Mouse (Mus musculus) heart, adult 2 months (tissue): Measurements from ENCODE around the gene Brd3. TPM values are rescaled to one million over a fixed set of nuclear protein-coding genes. Genes with fewer than 3 reads are reported as not detected.
"Not testable (repeated sequence)": the region's sequence is repeated elsewhere in the genome, so short reads cannot be mapped to it uniquely, and the experiment has no call there.

ENCODE experiments used
- DNase-seq, 2 experiments: peaks; one replicate each; pipeline ENCODE4 v3.0.0; 2021
- H3K27ac ChIP-seq: fragments of 200-600 bp; 2 replicates; pipeline ENCODE4 v1.8.1; 2022
- H3K27me3 ChIP-seq: fragments of 200-500 bp; 2 replicates; pipeline ENCODE4 v1.6.1; 2012; ENCODE audit warnings: mild to moderate bottlenecking, low read length, inconsistent platforms, mixed read lengths; ENCODE audit not compliant: control insufficient read depth, insufficient read depth
- H3K36me3 ChIP-seq: fragments of 200-500 bp; 2 replicates; pipeline ENCODE4 v1.6.1; 2012; ENCODE audit warnings: low read length, inconsistent platforms; ENCODE audit not compliant: control insufficient read depth, insufficient read depth
- H3K4me1 ChIP-seq: fragments of 200-500 bp; 2 replicates; pipeline ENCODE4 v1.6.1; 2011; ENCODE audit warnings: low read length; ENCODE audit not compliant: control insufficient read depth, insufficient read depth
- H3K4me3 ChIP-seq: fragments of 200-600 bp; 2 replicates; pipeline ENCODE4 v1.8.1; 2022
- H3K79me2 ChIP-seq: fragments of 200-500 bp; replicated peaks from 2 replicates; pipeline ENCODE4 v1.6.1; 2012; ENCODE audit warnings: mild to moderate bottlenecking, inconsistent platforms, low read length, moderate library complexity, mixed read lengths; ENCODE audit not compliant: control insufficient read depth, insufficient read depth
- H3K9ac ChIP-seq: fragments of 200-500 bp; 2 replicates; pipeline ENCODE4 v1.6.1; 2012; ENCODE audit warnings: low read depth, mild to moderate bottlenecking, control low read depth, inconsistent platforms, low read length, mixed read lengths
- CTCF ChIP-seq: fragments of 200-600 bp; IDR thresholded peaks from 2 replicates; pipeline ENCODE4 v1.8.1; 2022; ENCODE audit warnings: antibody characterized with exemption, mild to moderate bottlenecking, moderate library complexity
- EP300 ChIP-seq: fragments of 200-500 bp; IDR thresholded peaks from 2 replicates; pipeline ENCODE4 v1.6.1; 2011; ENCODE audit warnings: low read depth, low read length, control low read depth; ENCODE audit not compliant: insufficient read depth
- POLR2A ChIP-seq: fragments of 200-500 bp; IDR thresholded peaks from 2 replicates; pipeline ENCODE4 v1.6.1; 2011; ENCODE audit warnings: mild to moderate bottlenecking, low read depth, low read length, control low read depth; ENCODE audit not compliant: insufficient read depth
- WGBS: fragments of 180-500 bp; shearing (Covaris S2); methylation state at CpG from one replicate; pipeline ENCODE4 v1.1.7; 2018; 5-methylcytosine and 5-hydroxymethylcytosine counted together
- intact Hi-C: fragments of 180-260 bp; cut with DNase I; formaldehyde crosslinking; loops from one replicate; pipeline ENCODE4 v1.15.1; 2025
- polyA plus RNA-seq: library from polyadenylated mRNA; depleted of rRNA; stranded (reverse); fragments of >200 nt; gene quantifications from 2 replicates; pipeline ENCODE4 v1.2.3, GENCODE M21; 2012
- total RNA-seq, 2 experiments: library from RNA; stranded (reverse); gene quantifications; 2 replicates each; pipeline ENCODE4 v1.2.3; 2021

Brd3 gene
- total and polyA plus RNA-seq, 3 experiments, result 12.5 to 28.7 (median 27.0) TPM

- no peak for DNase-seq
- H3K4me1 ChIP-seq, result peaks cover 10% of the 10 kb centered on the region
- intact Hi-C loops, result loop anchor here (1.0 to 10.0 kb wide), 3 partner anchors 24 to 231 kb away; no protein-coding TSS in a partner anchor
- peaks cover 6% of the 10 kb centered on the region; the same call in 1 of the 2 replicates for H3K79me2 ChIP-seq
- H3K4me3 ChIP-seq, result peak overlapping the region; percentile 65
- H3K27ac ChIP-seq, result peak overlapping the region; percentile 87
- H3K9ac ChIP-seq, result peak overlapping the region; percentile 78
- TF ChIP-seq CTCF (peak; percentile 21; the same call in 1 of the 2 replicates), POLR2A (no peak), EP300 (no peak)
- H3K36me3 ChIP-seq, result 0 out of 2 replicates have a peak, but pooled peaks cover 1% of the 10 kb centered on the region
- no peaks in the 10 kb centered on the region for H3K27me3 ChIP-seq
- under 1% methylated on average over 40 of the region's 40 CpGs for WGBS
Measured at GRCm38 (mm10) chr2:27515341-27516166, 8.1 kb upstream of the Brd3 start.

- H3K79me2 ChIP-seq, result peaks cover 6% of the 10 kb centered on the region; the same call in 1 of the 2 replicates
- peak; percentile 96 to 100 for DNase-seq
- H3K9ac ChIP-seq, result peak within 1 kb of the TSS; percentile 78
- WGBS, result under 1% methylated on average over 57 of the region's 57 CpGs
- TF ChIP-seq EP300 (no peak; the same call in 1 of the 2 replicates), CTCF (peak; percentile 73), POLR2A (peak; percentile 73)
- peak within 1 kb of the TSS; percentile 87 for H3K27ac ChIP-seq
- peaks cover 10% of the 10 kb centered on the region for H3K4me1 ChIP-seq
- peak within 1 kb of the TSS; percentile 65 for H3K4me3 ChIP-seq
- intact Hi-C loops, result loop anchor here (1.0 to 10.0 kb wide), 3 partner anchors 25 to 230 kb away; no protein-coding TSS in a partner anchor
- H3K27me3 ChIP-seq, result no peaks in the 10 kb centered on the region
- H3K36me3 ChIP-seq, result 0 out of 2 replicates have a peak, but pooled peaks cover 1% of the 10 kb centered on the region
Measured at GRCm38 (mm10) chr2:27514639-27515328, 7.3 kb upstream of the Brd3 start, which contains the start of gene Wdr5. Wdr5 (plus strand) TSS chr2:27515157.

GRCm38 (mm10) chr2:27513861-27514260, 6.4 kb upstream of the Brd3 start:
- Histone ChIP-seq H3K27ac (peak overlapping the region; percentile 87), H3K4me1 (peaks cover 10% of the 10 kb centered on the region), H3K9ac (peak overlapping the region; percentile 73; the same call in 1 of the 2 replicates), H3K79me2 (peaks cover 6% of the 10 kb centered on the region; the same call in 1 of the 2 replicates), H3K4me3 (peak overlapping the region; percentile 65), H3K27me3 (no peaks in the 10 kb centered on the region; the same call in 1 of the 2 replicates), H3K36me3 (0 out of 2 replicates have a peak, but pooled peaks cover 1% of the 10 kb centered on the region)
- DNase-seq, result no peak
- intact Hi-C loops, result loop anchor here (2.0 to 10.0 kb wide), 2 partner anchors 39 to 229 kb away; no protein-coding TSS in a partner anchor
- TF ChIP-seq CTCF (no peak), EP300 (no peak), POLR2A (no peak)
- WGBS, result 74% methylated on average over 5 of the region's 5 CpGs

GRCm38 (mm10) chr2:27512909-27513308, 5.4 kb upstream of the Brd3 start:
- 0 out of 2 replicates have a peak, but pooled peaks cover 1% of the 10 kb centered on the region for H3K36me3 ChIP-seq
- H3K4me3 ChIP-seq, result no peak overlapping the region
- intact Hi-C loops, result loop anchor here (10.0 kb wide), 1 partner anchor 228 kb away; no protein-coding TSS in a partner anchor
- peaks cover 10% of the 10 kb centered on the region for H3K4me1 ChIP-seq
- no peak overlapping the region for H3K27ac ChIP-seq
- 85% methylated on average over 3 of the region's 3 CpGs for WGBS
- H3K27me3 ChIP-seq, result no peaks in the 10 kb centered on the region; the same call in 1 of the 2 replicates
- H3K79me2 ChIP-seq, result peaks cover 6% of the 10 kb centered on the region; the same call in 1 of the 2 replicates
- DNase-seq, result no peak
- no peak overlapping the region for H3K9ac ChIP-seq
- TF ChIP-seq POLR2A, result no peak

- Histone ChIP-seq H3K27ac (no peak overlapping the region), H3K27me3 (no peaks in the 10 kb centered on the region; the same call in 1 of the 2 replicates), H3K36me3 (no peaks in the 10 kb centered on the region), H3K9ac (no peak overlapping the region), H3K79me2 (0 out of 2 replicates have a peak, but pooled peaks cover 1% of the 10 kb centered on the region), H3K4me1 (peaks cover 5% of the 10 kb centered on the region), H3K4me3 (no peak overlapping the region)
- WGBS, result 88% methylated on average over 7 of the region's 7 CpGs
- no peak for DNase-seq
- no peak for TF ChIP-seq EP300
- TF ChIP-seq POLR2A, result no peak
- no peak for TF ChIP-seq CTCF
- intact Hi-C loops, result loop anchor here (10.0 kb wide), 1 partner anchor 226 kb away; no protein-coding TSS in a partner anchor
Measured at GRCm38 (mm10) chr2:27510706-27511105, 3.2 kb upstream of the Brd3 start.

- intact Hi-C loops, H3K79me2 ChIP-seq: not testable (repeated sequence)
- 84% methylated on average over 4 of the region's 4 CpGs for WGBS
Measured at GRCm38 (mm10) chr2:27506658-27507057, 804 bp downstream of the Brd3 start.

More at GRCm38 (mm10) chr2:27506658-27507057, 804 bp downstream of the Brd3 start:
- H3K9ac ChIP-seq, DNase-seq, H3K36me3 ChIP-seq, H3K4me3 ChIP-seq, H3K27me3 ChIP-seq, H3K27ac ChIP-seq: not testable (repeated sequence)
- H3K4me1 ChIP-seq, result peaks cover 10% of the 10 kb centered on the region
